Mouse (Mus musculus): ENCODE measurements around the gene Stag3. TPM values are rescaled to one million over a fixed set of nuclear protein-coding genes. Genes with fewer than 3 reads are reported as not detected.
A peak's percentile ranks its signal among the peaks of the same experiment; 100 is the strongest.

Gene Stag3
- polyA plus RNA-seq (2015; fragmentation: Nextera tagmentation; extraction: Ambion mirVana), result 5.6 and 6.3 TPM in 2 replicates

DNA sequence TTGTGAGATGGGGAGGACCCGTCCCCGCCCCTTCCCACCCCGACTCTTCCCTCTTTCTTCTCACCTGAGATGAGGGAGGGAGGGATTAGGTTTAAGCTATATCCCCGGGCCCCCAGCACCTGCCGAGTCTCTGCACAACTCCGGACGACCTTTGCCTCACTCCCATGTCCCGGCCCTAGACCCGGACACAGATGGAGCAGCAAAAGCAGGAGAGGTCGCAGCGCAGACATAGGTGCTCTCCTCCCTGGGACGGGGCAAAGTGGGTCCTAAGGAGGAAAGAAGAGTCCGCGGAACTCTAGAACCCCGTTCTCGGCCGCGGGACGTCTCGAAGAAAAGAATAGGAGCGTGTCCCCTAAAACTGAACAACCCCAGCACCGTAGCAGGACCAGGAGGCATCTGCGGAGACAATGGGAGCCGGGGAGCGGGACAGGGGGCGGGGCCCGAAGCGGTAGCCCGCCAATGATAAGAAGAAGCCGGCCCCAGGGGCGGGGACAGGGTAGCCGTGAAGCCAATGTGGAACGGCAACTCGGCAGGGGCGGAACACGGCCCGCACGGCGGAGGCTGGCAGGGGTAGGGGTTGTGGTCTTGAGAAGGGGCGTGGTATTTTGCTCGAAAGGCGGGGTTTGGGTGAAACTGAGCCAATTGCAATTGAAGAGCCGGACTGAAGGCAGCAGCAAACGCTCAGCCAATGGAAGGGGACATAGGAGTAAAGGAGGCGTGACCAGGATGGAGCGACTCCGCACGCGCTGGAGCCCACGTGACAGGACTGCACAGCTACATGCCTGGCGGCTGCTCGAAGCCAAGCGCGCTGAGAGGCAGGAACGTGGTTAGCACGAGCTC, at the start of gene Stag3, which contains the start of the genes Gm43720 and Gpc2:
Gene Stag3 (plus strand): TSS at position 656 of the 840 bp plus-strand sequence.
Gene Gm43720 (minus strand): TSS at position 374 of the 840 bp plus-strand sequence.
Gene Gpc2 (minus strand): TSS at position 421 of the 840 bp plus-strand sequence.
- H3K4me1 ChIP-seq (replicated peaks; ENCODE audit: control insufficient read depth, insufficient read depth, low read length), result peaks cover 47% of the 10 kb centered on the region
- peak; percentile 98 for ATAC-seq
- peak within 1 kb of the TSS; percentile 93 for H3K4me2 ChIP-seq (ENCODE audit: low read length)
- H3K27ac ChIP-seq (ENCODE audit: low read length), result peak within 1 kb of the TSS; percentile 86
- H3K9me3 ChIP-seq (ENCODE audit: control insufficient read depth, low read length), result peaks cover 7% of the 10 kb centered on the region
- WGBS, result 0% methylated on average over 56 of the region's 56 CpGs
- H3K9ac ChIP-seq (replicated peaks; ENCODE audit: low read depth, low read length), result peak within 1 kb of the TSS; percentile 86
- peak within 1 kb of the TSS; percentile 82 for H3K4me3 ChIP-seq (replicated peaks; ENCODE audit: low read length)
- 0 out of 2 replicates have a peak, but pooled peaks cover 2% of the 10 kb centered on the region for H3K27me3 ChIP-seq (replicated peaks; ENCODE audit: control insufficient read depth, insufficient read depth, low read length)
- 0 out of 2 replicates have a peak, but pooled peaks cover 8% of the 10 kb centered on the region for H3K36me3 ChIP-seq (ENCODE audit: control insufficient read depth, insufficient read depth)

DNA sequence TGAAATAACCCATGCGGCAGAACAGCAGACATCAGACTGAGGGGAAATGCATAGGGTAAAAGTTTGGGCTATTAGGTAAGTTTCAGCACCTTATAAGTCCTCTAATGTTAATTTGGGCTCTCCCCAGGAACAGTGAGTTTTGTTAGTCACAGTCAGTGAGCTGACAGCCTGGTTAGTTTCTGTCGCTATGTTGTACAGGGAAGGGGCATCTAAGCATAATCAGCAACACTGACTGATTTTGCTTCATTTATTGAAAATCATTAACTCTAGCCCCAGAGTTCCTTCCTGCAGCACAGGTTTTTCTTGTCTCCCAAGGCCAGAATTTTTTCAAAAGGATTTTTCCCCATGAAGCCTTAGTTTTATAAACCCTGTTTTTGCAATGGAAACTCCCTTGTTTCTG, 46.3 kb upstream of the Stag3 start:
- no peak overlapping the region for H3K27ac ChIP-seq (ENCODE audit: low read length)
- no peak for ATAC-seq
- no peaks in the 10 kb centered on the region for H3K4me1 ChIP-seq (replicated peaks; ENCODE audit: control insufficient read depth, insufficient read depth, low read length)
- H3K4me2 ChIP-seq (ENCODE audit: low read length), result no peak overlapping the region
- H3K36me3 ChIP-seq (ENCODE audit: control insufficient read depth, insufficient read depth), result no peaks in the 10 kb centered on the region
- 73% methylated on average over 2 of the region's 2 CpGs for WGBS
- H3K27me3 ChIP-seq (replicated peaks; ENCODE audit: control insufficient read depth, insufficient read depth, low read length), result no peaks in the 10 kb centered on the region
- no peak overlapping the region for H3K4me3 ChIP-seq (replicated peaks; ENCODE audit: low read length)
- H3K9ac ChIP-seq (replicated peaks; ENCODE audit: low read depth, low read length), result no peak overlapping the region
- H3K9me3 ChIP-seq (ENCODE audit: control insufficient read depth, low read length), result no peaks in the 10 kb centered on the region

DNA sequence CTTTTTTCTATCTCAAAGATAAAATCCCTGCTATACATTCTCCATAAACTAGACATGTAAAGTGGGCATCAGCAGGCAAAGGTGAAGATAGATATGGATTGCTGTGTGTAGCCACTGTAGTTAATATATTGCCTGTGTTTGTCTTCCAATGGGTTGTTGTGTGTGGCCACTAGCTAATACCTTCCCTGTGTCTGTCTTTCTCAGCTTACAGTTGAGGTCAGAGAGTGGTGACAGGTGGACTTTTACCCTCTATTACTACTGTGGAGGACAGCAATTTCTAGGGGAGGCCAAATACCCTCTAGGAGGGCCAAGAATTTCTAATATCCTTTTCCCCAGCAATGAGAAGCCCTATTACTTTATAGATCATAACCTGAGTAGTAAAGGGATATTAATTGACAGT, 45.8 kb upstream of the Stag3 start:
- H3K27me3 ChIP-seq (replicated peaks; ENCODE audit: control insufficient read depth, insufficient read depth, low read length), result no peaks in the 10 kb centered on the region
- H3K9me3 ChIP-seq (ENCODE audit: control insufficient read depth, low read length), result no peaks in the 10 kb centered on the region
- no peak overlapping the region for H3K4me2 ChIP-seq (ENCODE audit: low read length)
- no peak overlapping the region for H3K4me3 ChIP-seq (replicated peaks; ENCODE audit: low read length)
- H3K27ac ChIP-seq (ENCODE audit: low read length), result no peak overlapping the region
- no peak for ATAC-seq
- H3K9ac ChIP-seq (replicated peaks; ENCODE audit: low read depth, low read length), result no peak overlapping the region
- H3K36me3 ChIP-seq (ENCODE audit: control insufficient read depth, insufficient read depth), result no peaks in the 10 kb centered on the region
- H3K4me1 ChIP-seq (replicated peaks; ENCODE audit: control insufficient read depth, insufficient read depth, low read length), result no peaks in the 10 kb centered on the region

DNA sequence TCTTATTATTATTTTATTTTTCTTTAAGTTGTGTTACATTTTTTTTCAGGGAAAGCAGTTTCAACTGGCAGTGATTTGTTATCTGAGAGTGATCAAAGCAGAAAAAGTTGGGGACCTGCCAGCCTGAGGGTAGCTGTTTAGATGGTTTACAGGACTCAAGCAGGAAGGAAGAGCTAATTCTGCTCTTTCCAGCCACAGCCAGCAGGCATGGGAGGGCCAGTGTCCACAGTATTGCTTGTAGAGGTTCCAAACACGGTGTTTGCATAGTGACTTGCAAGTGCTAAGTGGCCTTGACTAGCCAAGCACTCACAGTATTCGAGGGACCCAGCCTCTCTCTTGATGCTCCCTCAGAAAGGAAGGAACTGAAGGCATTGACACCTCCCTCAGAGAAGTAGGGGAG, 38.5 kb upstream of the Stag3 start:
- ATAC-seq, result no peak
- no peak overlapping the region for H3K4me3 ChIP-seq (replicated peaks; ENCODE audit: low read length)
- no peak overlapping the region for H3K4me2 ChIP-seq (ENCODE audit: low read length)
- H3K27me3 ChIP-seq (replicated peaks; ENCODE audit: control insufficient read depth, insufficient read depth, low read length), result no peaks in the 10 kb centered on the region
- WGBS, result 56% methylated on average over 2 of the region's 2 CpGs
- H3K36me3 ChIP-seq (ENCODE audit: control insufficient read depth, insufficient read depth), result no peaks in the 10 kb centered on the region
- no peaks in the 10 kb centered on the region for H3K9me3 ChIP-seq (ENCODE audit: control insufficient read depth, low read length)
- no peaks in the 10 kb centered on the region for H3K4me1 ChIP-seq (replicated peaks; ENCODE audit: control insufficient read depth, insufficient read depth, low read length)
- H3K27ac ChIP-seq (ENCODE audit: low read length), result no peak overlapping the region
- H3K9ac ChIP-seq (replicated peaks; ENCODE audit: low read depth, low read length), result no peak overlapping the region

DNA sequence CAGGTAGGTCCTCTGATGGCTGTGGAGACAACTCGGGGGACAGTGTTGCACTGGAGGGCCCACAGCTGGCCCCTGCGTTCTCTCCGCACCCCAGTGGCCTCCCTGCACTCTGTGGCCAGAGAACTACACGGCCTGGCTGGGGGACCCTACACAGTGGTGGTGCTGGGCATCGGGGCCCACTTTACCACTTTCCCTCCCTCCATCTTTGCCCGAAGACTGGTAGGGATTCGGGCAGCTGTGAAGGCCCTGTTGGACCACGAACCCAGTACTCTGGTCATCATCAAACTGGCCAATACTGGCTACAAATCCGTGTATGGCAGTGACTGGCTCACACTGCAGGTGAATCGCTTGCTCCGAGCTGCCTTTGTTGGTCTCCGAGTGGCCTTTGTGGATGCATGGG, 28.9 kb upstream of the Stag3 start:
- Histone ChIP-seq H3K9ac (replicated peaks; ENCODE audit: low read depth, low read length) (no peak overlapping the region), H3K4me3 (replicated peaks; ENCODE audit: low read length) (no peak overlapping the region), H3K27ac (ENCODE audit: low read length) (no peak overlapping the region), H3K36me3 (ENCODE audit: control insufficient read depth, insufficient read depth) (no peaks in the 10 kb centered on the region), H3K4me1 (replicated peaks; ENCODE audit: control insufficient read depth, insufficient read depth, low read length) (peaks cover 6% of the 10 kb centered on the region), H3K27me3 (replicated peaks; ENCODE audit: control insufficient read depth, insufficient read depth, low read length) (no peaks in the 10 kb centered on the region), H3K4me2 (ENCODE audit: low read length) (no peak overlapping the region), H3K9me3 (ENCODE audit: control insufficient read depth, low read length) (no peaks in the 10 kb centered on the region)
- no peak for ATAC-seq
- WGBS, result 85% methylated on average over 12 of the region's 12 CpGs

DNA sequence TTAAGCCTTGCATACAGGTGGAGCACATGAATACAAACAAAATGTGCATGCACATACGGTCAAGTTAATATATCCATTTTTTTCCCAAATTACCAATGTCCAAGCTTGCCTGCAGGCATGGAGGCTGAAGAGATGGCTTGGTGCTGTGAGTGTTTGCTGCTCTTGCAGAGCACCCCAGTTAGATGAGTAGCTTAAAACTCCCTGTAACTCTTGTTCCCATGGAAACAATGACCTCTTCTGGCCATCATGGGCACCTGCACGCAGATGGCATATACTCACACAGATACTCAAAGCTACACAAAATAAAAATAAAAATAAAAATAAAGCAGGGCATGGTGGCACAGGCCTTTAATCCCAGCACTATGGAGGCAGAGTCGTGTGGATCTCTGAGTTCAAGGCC, 27.0 kb upstream of the Stag3 start:
- Histone ChIP-seq H3K36me3 (ENCODE audit: control insufficient read depth, insufficient read depth) (no peaks in the 10 kb centered on the region), H3K27me3 (replicated peaks; ENCODE audit: control insufficient read depth, insufficient read depth, low read length) (no peaks in the 10 kb centered on the region), H3K9me3 (ENCODE audit: control insufficient read depth, low read length) (no peaks in the 10 kb centered on the region), H3K4me3 (replicated peaks; ENCODE audit: low read length) (no peak overlapping the region), H3K4me2 (ENCODE audit: low read length) (no peak overlapping the region), H3K9ac (replicated peaks; ENCODE audit: low read depth, low read length) (no peak overlapping the region), H3K4me1 (replicated peaks; ENCODE audit: control insufficient read depth, insufficient read depth, low read length) (peaks cover 10% of the 10 kb centered on the region), H3K27ac (ENCODE audit: low read length) (no peak overlapping the region)
- WGBS, result 94% methylated on average over 3 of the region's 3 CpGs
- no peak for ATAC-seq

DNA sequence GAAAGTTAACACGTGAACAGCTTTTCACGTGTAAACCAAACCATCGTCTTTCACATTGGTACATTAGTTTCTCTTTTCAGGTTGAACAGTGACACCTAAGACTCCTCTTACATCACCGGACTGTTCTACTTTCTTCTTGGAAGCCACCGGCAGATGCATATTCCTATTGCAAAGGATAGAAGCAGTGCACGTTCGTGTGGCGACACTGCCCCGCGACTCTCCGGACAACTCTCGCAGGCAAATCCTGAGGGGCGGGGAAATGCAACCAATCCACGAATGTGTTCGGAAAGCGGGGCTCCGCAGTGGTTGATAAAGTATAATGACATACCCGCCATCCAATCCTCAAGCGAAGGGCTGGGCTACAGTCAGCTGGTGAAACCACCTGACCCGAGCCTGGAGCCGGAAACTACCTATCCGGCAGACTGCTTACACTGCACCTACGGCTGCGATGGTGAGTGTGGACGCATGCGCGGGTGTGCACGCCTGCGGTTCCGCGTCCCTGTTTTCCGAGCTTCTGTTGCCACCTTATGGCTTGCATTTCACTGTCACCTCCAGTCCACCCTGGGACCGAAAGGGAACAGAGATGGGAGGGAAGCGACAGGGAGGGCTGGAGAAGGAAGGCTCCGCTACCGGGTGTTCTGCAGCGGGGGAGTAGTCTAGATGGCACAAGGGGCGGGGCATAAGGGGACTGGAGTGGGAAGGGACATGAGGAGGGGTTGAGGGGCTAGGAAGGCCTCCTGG, 24.5 kb upstream of the Stag3 start, which contains the start of gene Lamtor4:
Gene Lamtor4 (plus strand): TSS at position 130 of the 741 bp plus-strand sequence.
- Histone ChIP-seq H3K4me2 (ENCODE audit: low read length) (peak within 1 kb of the TSS; percentile 93), H3K27me3 (replicated peaks; ENCODE audit: control insufficient read depth, insufficient read depth, low read length) (no peaks in the 10 kb centered on the region), H3K27ac (ENCODE audit: low read length) (peak within 1 kb of the TSS; percentile 72), H3K4me3 (replicated peaks; ENCODE audit: low read length) (peak within 1 kb of the TSS; percentile 76), H3K4me1 (replicated peaks; ENCODE audit: control insufficient read depth, insufficient read depth, low read length) (peaks cover 10% of the 10 kb centered on the region), H3K9me3 (ENCODE audit: control insufficient read depth, low read length) (no peaks in the 10 kb centered on the region), H3K9ac (replicated peaks; ENCODE audit: low read depth, low read length) (peak within 1 kb of the TSS; percentile 62), H3K36me3 (ENCODE audit: control insufficient read depth, insufficient read depth) (peaks cover 14% of the 10 kb centered on the region; the same call in 1 of the 2 replicates)
- WGBS, result under 1% methylated on average over 38 of the region's 38 CpGs
- peak; percentile 100 for ATAC-seq

DNA sequence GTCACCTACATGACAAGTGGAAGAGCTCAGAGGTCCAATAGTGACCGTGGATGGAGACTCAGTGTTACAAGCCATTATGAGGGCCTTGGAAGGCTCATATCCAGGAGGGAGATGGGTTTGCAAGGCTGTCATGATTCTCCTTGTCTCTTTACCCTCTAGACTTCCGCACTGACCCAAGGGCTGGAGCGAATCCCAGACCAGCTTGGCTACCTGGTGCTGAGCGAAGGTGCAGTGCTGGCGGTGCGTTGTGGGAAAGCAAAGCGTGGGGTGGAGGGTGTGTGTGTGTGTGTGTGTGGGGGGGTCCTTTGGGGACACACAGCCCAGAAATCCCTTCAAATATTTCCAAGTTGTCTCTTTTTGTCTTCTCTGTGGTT, 24.0 kb upstream of the Stag3 start:
- no peak for ATAC-seq
- H3K4me3 ChIP-seq (replicated peaks; ENCODE audit: low read length), result peak overlapping the region; percentile 76
- peak overlapping the region; percentile 93 for H3K4me2 ChIP-seq (ENCODE audit: low read length)
- H3K9ac ChIP-seq (replicated peaks; ENCODE audit: low read depth, low read length), result peak overlapping the region; percentile 62
- H3K36me3 ChIP-seq (ENCODE audit: control insufficient read depth, insufficient read depth), result peaks cover 14% of the 10 kb centered on the region; the same call in 1 of the 2 replicates
- peak overlapping the region; percentile 72 for H3K27ac ChIP-seq (ENCODE audit: low read length)
- 16% methylated on average over 7 of the region's 7 CpGs for WGBS
- H3K4me1 ChIP-seq (replicated peaks; ENCODE audit: control insufficient read depth, insufficient read depth, low read length), result peaks cover 10% of the 10 kb centered on the region
- H3K9me3 ChIP-seq (ENCODE audit: control insufficient read depth, low read length), result no peaks in the 10 kb centered on the region
- H3K27me3 ChIP-seq (replicated peaks; ENCODE audit: control insufficient read depth, insufficient read depth, low read length), result no peaks in the 10 kb centered on the region

DNA sequence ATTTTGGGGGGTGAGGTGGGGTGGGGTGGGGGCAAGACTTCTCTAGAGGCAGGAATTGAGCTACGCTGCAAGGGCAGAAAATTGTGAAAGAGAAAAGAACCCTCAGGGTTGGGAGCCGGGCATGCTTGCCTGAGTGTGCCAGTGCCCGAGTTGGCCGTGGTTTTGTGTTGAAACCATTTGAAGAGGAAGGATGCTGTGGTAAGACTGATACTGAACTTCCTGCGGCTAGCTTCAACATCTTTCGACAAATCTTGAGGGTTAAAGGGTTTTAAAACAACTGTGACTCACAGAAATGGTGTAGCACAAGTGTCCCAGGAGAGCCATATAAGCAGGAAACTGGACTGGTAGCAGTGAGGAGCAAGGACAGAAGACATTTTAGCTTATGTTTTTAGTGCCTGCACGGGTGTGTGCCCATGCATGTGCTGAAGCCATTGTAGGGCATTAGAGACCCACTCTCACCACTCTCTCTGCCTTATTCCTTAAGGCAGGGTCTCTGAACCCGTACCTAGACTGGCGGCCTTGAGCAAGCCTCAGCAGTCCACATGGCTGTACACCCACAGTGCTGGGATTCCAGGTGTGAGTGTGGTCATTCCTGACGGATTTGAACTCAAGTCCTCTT, 23.0 kb upstream of the Stag3 start:
- H3K9ac ChIP-seq (replicated peaks; ENCODE audit: low read depth, low read length), result no peak overlapping the region
- no peaks in the 10 kb centered on the region for H3K27me3 ChIP-seq (replicated peaks; ENCODE audit: control insufficient read depth, insufficient read depth, low read length)
- H3K9me3 ChIP-seq (ENCODE audit: control insufficient read depth, low read length), result no peaks in the 10 kb centered on the region
- H3K4me3 ChIP-seq (replicated peaks; ENCODE audit: low read length), result no peak overlapping the region
- no peak for ATAC-seq
- H3K27ac ChIP-seq (ENCODE audit: low read length), result no peak overlapping the region
- H3K4me1 ChIP-seq (replicated peaks; ENCODE audit: control insufficient read depth, insufficient read depth, low read length), result peaks cover 10% of the 10 kb centered on the region
- 91% methylated on average over 10 of the region's 10 CpGs for WGBS
- no peak overlapping the region for H3K4me2 ChIP-seq (ENCODE audit: low read length)
- peaks cover 17% of the 10 kb centered on the region for H3K36me3 ChIP-seq (ENCODE audit: control insufficient read depth, insufficient read depth)
